Mouse (Mus musculus): ENCODE data around the gene Tmem129.

- TF ChIP-seq CTCF (IDR thresholded peaks at IDR 0.05; ENCODE audit: low read depth, low read length) (no peak), POLR2A (IDR thresholded peaks at IDR 0.05; ENCODE audit: extremely low read depth, insufficient read depth, low read length) (no peak)
Measured at GRCm38 (mm10) chr5:33703999-33704398, 45.8 kb upstream of the Tmem129 start.
